Mouse (Mus musculus): ENCODE results near the gene Hnrnpr.

Hnrnpr gene

GRCm38 (mm10) chr4:136383839-136384238 is 73.1 kb downstream of the Hnrnpr start:
- no peak for DNase-seq (ENCODE audit: inconsistent age in 2 of 2, low spot score in 1 of 2)

- DNase-seq (ENCODE audit: inconsistent age in 2 of 2, low spot score in 1 of 2), result no peak
These were observed 76.5 kb downstream of the Hnrnpr start for GRCm38 (mm10) chr4:136387261-136387660.

GRCm38 (mm10) chr4:136401806-136402205 is 91.1 kb downstream of the Hnrnpr start:
- no peak for DNase-seq (ENCODE audit: inconsistent age in 2 of 2, low spot score in 1 of 2)

GRCm38 (mm10) chr4:136407831-136408230 is 97.1 kb downstream of the Hnrnpr start:
- DNase-seq (ENCODE audit: inconsistent age in 2 of 2, low spot score in 1 of 2), result no peak
